Mouse (Mus musculus): ENCODE measurements at regions not wholly inside any gene's neighbourhood (a gene's known extent, or its start where the extent isn't known, plus 50 kb on each side); places are given as distances from the start of the nearest gene placed in this dataset.
A peak's percentile ranks its signal among the peaks of the same experiment; 100 is the strongest.

GRCm38 (mm10) chr2:179093996-179094395 lies 348.2 kb upstream of the Cdh4 start:
- H3K27me3 ChIP-seq (replicated peaks) = no peaks in the 10 kb centered on the region
- DNase-seq (ENCODE audit: extremely low read depth) = no peak
- H3K27ac ChIP-seq (ENCODE audit: insufficient read depth, low read depth) = no peak overlapping the region
- no peak overlapping the region for H3K9ac ChIP-seq (ENCODE audit: insufficient read depth, low read depth)
- H3K4me2 ChIP-seq (ENCODE audit: insufficient read depth, low read depth, poor library complexity, severe bottlenecking) = no peak overlapping the region
- peaks cover 86% of the 10 kb centered on the region for H3K9me3 ChIP-seq (replicated peaks; ENCODE audit: low read length)
- H3K79me2 ChIP-seq (replicated peaks; ENCODE audit: control insufficient read depth, extremely low read depth, insufficient read depth, poor library complexity, severe bottlenecking) = no peaks in the 10 kb centered on the region
- dilution Hi-C loops (cut with MboI; ENCODE audit: extremely low pct_ligation_motif_present, extremely low pct_unique_long_range_greater_than_20kb, low sequenced_read_pairs) (no loop called here), in situ Hi-C loops (cut with MboI; ENCODE audit: low pct_ligation_motif_present, low pct_unique_long_range_greater_than_20kb, low sequenced_read_pairs) (no loop called here)
- H3K4me3 ChIP-seq (replicated peaks in 1 of 3; ENCODE audit: low read depth in 2 of 3, low read length in 2 of 3, poor library complexity in 1 of 3) = peak overlapping the region in 1 of 3 experiments; percentile 3
- TF ChIP-seq SIN3A (IDR thresholded peaks at IDR 0.05; ENCODE audit: low read length) (no peak), USF2 (conservative IDR thresholded peaks at IDR 0.05; ENCODE audit: low read depth, low read length) (no peak), MAX (IDR thresholded peaks at IDR 0.05; ENCODE audit: low read length) (no peak), EP300 (IDR thresholded peaks at IDR 0.05; ENCODE audit: low read length) (no peak), NRF1 (IDR thresholded peaks at IDR 0.05; ENCODE audit: low read depth, low read length) (no peak), ZMIZ1 (IDR thresholded peaks at IDR 0.05; ENCODE audit: low read depth, low read length) (no peak), PAX5 (IDR thresholded peaks at IDR 0.05; ENCODE audit: low read length) (no peak), MEF2A (IDR thresholded peaks at IDR 0.05; ENCODE audit: borderline replicate concordance, low read depth, low read length) (no peak), IRF4 (IDR thresholded peaks at IDR 0.05; ENCODE audit: low read depth, low read length) (no peak), CHD1 (IDR thresholded peaks at IDR 0.05; ENCODE audit: low read depth, low read length) (no peak), HCFC1 (IDR thresholded peaks at IDR 0.05; ENCODE audit: low read depth, low read length) (no peak), MAZ (IDR thresholded peaks at IDR 0.05; ENCODE audit: low read depth, low read length) (no peak), POLR2A (IDR thresholded peaks at IDR 0.05; ENCODE audit: low read depth, low read length) (no peak), CHD2 (IDR thresholded peaks at IDR 0.05; ENCODE audit: low read length) (no peak), JUND (conservative IDR thresholded peaks at IDR 0.05; ENCODE audit: low read depth, low read length) (no peak), MAFK (IDR thresholded peaks at IDR 0.05; ENCODE audit: insufficient replicate concordance, low read length) (no peak), SMC3 (IDR thresholded peaks at IDR 0.05; ENCODE audit: low read depth, low read length) (no peak), TCF12 (IDR thresholded peaks at IDR 0.05; ENCODE audit: low read depth, low read length) (no peak), RCOR1 (conservative IDR thresholded peaks at IDR 0.05; ENCODE audit: low read depth, low read length) (no peak)
- H3K4me1 ChIP-seq (ENCODE audit: control insufficient read depth in 1 of 2, insufficient read depth in 2 of 2) = no peaks in the 10 kb centered on the region
- no peaks in the 10 kb centered on the region for H3K36me3 ChIP-seq (replicated peaks in 1 of 2; ENCODE audit: control insufficient read depth in 1 of 2, insufficient read depth in 1 of 2, low read length in 1 of 2)

DNA sequence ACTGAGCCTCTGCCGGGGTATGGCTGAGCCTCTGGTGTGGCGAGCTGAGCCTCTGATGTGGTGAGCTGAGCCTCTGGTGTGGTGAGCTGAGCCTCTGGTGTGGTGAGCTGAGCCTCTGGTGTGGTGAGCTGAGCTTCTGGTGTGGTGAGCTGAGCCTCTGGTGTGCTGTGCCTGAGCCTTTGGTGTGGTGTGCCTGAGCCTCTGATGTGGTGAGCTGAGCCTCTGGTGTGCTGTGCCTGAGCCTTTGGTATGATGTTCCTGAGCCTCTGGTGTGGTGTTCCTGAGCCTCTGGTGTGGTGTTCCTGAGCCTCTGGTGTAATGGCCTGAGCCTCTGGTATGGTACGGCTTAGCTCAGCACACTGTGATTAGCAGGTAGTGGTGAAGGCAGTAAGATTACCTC lies 346.2 kb upstream of the Cdh4 start:
- in situ Hi-C loops (cut with MboI; ENCODE audit: low pct_ligation_motif_present, low pct_unique_long_range_greater_than_20kb, low sequenced_read_pairs) = no loop called here
- no peak for DNase-seq (ENCODE audit: extremely low read depth)
- no peak overlapping the region for H3K9ac ChIP-seq (ENCODE audit: insufficient read depth, low read depth)
- dilution Hi-C loops (cut with MboI; ENCODE audit: extremely low pct_ligation_motif_present, extremely low pct_unique_long_range_greater_than_20kb, low sequenced_read_pairs) = no loop called here
- H3K27me3 ChIP-seq (replicated peaks) = no peaks in the 10 kb centered on the region
- H3K4me1 ChIP-seq (ENCODE audit: control insufficient read depth in 1 of 2, insufficient read depth in 2 of 2) = no peaks in the 10 kb centered on the region
- H3K9me3 ChIP-seq (replicated peaks; ENCODE audit: low read length) = peaks cover 88% of the 10 kb centered on the region
- H3K4me3 ChIP-seq (replicated peaks in 1 of 3; ENCODE audit: low read depth in 2 of 3, low read length in 2 of 3, poor library complexity in 1 of 3) = no peak overlapping the region
- H3K4me2 ChIP-seq (ENCODE audit: insufficient read depth, low read depth, poor library complexity, severe bottlenecking) = no peak overlapping the region
- TF ChIP-seq UBTF (IDR thresholded peaks at IDR 0.05; ENCODE audit: low read depth, low read length) (no peak), RAD21 (IDR thresholded peaks at IDR 0.05; ENCODE audit: low read depth, low read length) (no peak), MXI1 (IDR thresholded peaks at IDR 0.05; ENCODE audit: low read depth, low read length) (no peak), TCF12 (IDR thresholded peaks at IDR 0.05; ENCODE audit: low read depth, low read length) (no peak), JUND (conservative IDR thresholded peaks at IDR 0.05; ENCODE audit: low read depth, low read length) (no peak), MAX (IDR thresholded peaks at IDR 0.05; ENCODE audit: low read length) (no peak), HCFC1 (IDR thresholded peaks at IDR 0.05; ENCODE audit: low read depth, low read length) (no peak), KAT2A (IDR thresholded peaks at IDR 0.05; ENCODE audit: insufficient replicate concordance, low read length) (no peak), ZKSCAN1 (IDR thresholded peaks at IDR 0.05; ENCODE audit: borderline replicate concordance, low read depth, low read length) (no peak), CTCF (conservative IDR thresholded peaks at IDR 0.05 in 1 of 2, IDR thresholded peaks at IDR 0.05 in 1 of 2; ENCODE audit: low read depth in 2 of 2, low read length in 2 of 2) (no peak), SIN3A (IDR thresholded peaks at IDR 0.05; ENCODE audit: low read length) (no peak), TBP (conservative IDR thresholded peaks at IDR 0.05; ENCODE audit: low read depth, low read length) (no peak), ZMIZ1 (IDR thresholded peaks at IDR 0.05; ENCODE audit: low read depth, low read length) (no peak), IRF4 (IDR thresholded peaks at IDR 0.05; ENCODE audit: low read depth, low read length) (no peak), CHD1 (IDR thresholded peaks at IDR 0.05; ENCODE audit: low read depth, low read length) (no peak)
- H3K79me2 ChIP-seq (replicated peaks; ENCODE audit: control insufficient read depth, extremely low read depth, insufficient read depth, poor library complexity, severe bottlenecking) = no peaks in the 10 kb centered on the region
- H3K27ac ChIP-seq (ENCODE audit: insufficient read depth, low read depth) = no peak overlapping the region
- H3K36me3 ChIP-seq (replicated peaks in 1 of 2; ENCODE audit: control insufficient read depth in 1 of 2, insufficient read depth in 1 of 2, low read length in 1 of 2) = no peaks in the 10 kb centered on the region
